Mouse (Mus musculus): ENCODE data around the gene Ppt2. TPM values are rescaled to one million over a fixed set of nuclear protein-coding genes. Genes with fewer than 3 reads are reported as not detected.
A peak's percentile ranks its signal among the peaks of the same experiment; 100 is the strongest.

Gene Ppt2
- total RNA-seq, 2 experiments from 2014 or later = 56.9 to 71.5 TPM

DNA sequence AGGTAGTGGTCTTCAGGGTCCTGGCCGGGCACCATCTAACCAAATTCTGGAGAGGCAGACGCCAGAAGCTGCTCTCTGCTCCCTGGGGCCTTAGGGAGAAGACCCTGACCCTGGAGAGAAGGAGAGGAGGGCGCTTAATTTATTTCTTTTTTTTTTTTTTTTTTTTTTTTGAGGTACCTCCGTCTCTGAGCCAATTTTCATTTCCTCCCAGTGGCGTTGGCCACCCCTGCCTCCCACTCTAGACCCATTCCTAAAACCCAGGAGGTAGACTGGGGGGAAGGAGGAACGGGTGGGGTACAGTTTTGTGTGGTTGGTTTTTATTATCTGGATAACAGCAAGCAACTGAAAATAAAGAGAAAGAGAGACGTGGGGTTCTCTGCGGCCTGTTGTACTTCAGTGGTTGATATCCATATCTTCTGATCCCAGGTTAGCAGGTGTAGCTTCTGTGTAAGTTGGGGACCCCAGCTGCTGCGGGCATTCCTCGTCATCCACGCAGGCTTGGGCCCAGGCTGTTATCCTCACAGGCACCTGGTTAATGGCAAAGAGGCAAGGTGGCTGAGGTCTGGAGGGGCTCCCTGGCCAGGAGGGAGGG lies 15.2 kb downstream of the Ppt2 start:
- DNase-seq (ENCODE audit: low spot score in 2 of 2) = no peak

DNA sequence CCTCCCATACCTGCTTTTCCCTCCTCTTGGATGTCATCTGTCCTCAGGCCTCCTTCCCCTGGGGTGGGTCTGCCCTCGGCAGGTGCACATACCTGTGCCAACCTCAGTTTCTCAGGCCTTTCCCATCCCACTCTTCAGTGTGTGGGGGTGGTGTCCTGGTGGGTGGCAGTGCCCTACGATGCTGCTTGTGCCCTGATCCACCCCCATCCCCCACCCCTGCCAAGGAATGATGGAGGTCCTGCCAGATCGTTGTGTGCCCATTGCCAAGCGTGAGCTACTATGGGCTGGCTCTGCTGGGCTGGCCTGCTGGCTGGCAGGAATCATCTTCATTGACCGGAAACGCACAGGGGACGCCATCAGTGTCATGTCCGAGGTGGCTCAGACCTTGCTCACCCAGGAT lies 17.3 kb downstream of the Ppt2 start:
- DNase-seq (ENCODE audit: low spot score in 2 of 2) = no peak

DNA sequence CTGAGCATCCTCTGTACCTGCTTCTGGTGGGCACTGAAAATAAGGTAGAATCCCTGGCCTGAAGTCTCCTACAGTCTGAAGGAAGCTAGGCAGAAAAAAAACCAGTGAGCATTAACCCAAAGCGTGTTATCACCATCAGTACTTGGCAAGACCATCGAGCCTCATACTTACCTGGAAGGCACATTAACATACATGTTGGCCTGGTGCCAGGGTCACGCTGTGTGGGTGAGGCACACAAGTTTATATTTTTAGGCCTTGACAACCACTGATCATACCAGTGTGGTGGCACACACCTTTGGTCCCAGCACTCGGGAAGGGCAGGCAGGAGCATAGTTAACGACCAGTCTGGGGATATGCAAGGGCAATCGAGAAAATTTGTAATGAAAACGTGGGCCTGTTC lies 20.3 kb downstream of the Ppt2 start:
- DNase-seq (ENCODE audit: low spot score in 2 of 2) = no peak

DNA sequence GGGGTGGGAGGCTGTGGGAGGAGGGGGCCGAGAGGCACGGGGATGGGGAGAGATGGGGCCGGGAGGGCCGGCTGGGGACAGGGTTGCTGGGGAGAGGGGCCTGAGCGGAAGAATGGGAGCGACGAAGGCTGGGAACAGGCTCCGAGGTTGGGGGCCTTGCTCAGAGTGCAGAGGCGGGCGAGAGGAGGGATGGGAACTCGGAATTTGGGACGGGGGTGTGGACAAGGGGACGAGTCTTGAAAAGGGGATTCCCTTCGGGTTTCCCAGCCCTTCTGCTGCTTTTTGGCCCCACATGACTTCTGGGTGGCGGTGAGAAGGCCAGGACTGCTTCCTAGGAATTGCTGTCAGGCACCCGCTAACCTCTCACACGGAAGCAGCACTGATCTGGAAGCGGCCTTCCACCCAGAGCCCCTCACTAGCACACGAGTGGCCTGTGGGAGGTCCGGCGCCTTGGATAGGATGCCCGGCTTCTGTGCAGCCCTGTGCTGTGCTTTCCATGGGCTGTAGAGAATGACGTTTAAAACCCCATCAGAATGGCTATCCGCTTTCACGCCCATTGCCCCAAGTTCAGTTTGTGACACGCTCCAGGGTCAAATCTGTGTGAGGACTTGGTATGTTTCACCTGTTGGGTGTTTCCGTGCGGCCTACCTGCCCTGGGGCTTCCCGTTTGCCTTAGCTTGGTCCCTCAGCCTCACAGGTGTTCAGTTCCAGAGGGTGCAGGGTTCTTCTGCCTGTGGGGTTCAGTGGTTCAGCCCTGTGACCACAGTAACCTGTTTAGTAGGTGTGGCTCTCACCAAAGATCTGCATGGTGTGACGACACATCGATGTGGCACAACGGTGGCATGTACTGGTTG lies 21.9 kb downstream of the Ppt2 start:
- DNase-seq (ENCODE audit: low spot score in 2 of 2) = no peak

DNA sequence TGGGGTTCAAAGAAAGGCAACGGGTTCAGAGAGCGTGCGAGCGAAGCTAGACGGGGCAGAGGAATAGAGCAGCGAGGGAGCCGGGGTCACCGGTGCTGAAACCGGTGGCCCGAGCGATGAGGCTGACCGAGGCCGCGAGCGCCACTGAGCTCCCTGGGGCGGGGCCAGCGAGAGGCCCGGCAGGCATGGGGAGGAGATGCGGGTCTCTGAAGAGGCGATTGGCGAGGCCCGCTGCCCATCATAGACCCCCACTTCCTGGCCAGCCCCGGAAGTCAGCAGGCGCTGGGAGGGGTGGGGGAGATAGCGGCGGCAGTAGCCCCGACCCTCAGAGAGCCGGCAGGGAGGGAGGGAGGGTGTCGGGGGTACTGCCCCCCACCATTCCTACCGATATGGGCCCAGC lies 22.7 kb downstream of the Ppt2 start:
- DNase-seq (ENCODE audit: low spot score in 2 of 2) = peak; percentile 95

DNA sequence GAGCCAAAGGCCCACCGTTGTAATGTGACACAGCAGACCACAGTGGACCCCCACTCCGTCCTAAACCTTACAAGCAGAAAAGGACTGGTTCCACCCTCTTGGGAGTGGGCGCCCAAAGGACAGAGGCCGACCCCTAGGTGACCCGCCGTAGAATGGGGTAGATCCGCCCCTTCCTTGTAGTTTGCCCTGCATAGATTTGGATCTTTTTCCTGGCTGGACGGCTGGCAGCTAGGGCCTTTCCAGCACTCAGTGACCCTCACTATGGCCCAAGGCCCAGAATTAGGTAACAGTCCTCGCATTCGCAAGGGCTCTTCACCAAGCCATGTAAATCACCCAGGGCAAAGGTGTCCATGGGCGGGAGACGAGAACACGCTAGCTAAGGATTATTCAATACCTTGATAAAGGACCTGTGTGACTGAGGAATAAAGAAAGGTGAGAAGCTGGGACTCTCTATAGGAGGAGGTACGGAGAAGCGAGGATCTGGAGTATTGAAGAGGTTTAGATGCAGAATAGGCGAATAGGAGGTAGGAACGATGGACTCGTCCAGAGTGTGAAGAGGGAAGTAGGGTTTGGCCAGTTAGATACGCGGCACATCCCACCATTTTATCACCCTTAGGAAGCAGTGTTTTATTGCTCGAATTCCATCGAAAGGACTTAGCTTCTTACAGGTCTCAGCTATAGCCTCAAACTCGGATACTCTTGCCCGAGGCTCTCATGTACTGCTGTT lies 23.6 kb downstream of the Ppt2 start:
- no peak for DNase-seq (ENCODE audit: low spot score in 2 of 2)

DNA sequence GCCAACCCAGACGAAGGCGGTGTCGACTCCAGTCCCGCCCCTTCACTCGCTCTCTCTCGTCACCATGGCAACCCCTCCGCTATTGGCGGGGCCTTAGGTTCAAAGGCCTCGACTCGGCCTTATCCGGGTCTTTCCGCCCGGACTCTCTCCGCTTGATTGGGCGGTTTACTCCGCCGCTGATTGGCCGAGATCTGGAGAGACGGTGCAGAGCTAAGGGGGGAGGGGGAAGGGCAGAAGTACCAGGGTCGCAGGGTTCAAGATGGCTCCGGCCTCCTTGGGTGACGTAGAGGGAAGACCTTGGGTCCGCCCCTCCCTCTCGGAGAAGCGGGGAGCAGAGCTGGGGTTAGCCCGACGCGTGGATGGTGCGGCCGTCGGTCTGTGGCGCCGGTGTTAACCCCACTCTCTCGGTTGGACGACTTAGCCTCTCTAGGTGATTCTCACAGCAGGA lies 24.2 kb downstream of the Ppt2 start, which contains the start of gene Agpat1:
Gene Agpat1, plus strand, starts transcription at position 202 of the 448 bp plus-strand sequence.
- peak; percentile 90 to 93 for DNase-seq (ENCODE audit: low spot score in 2 of 2)

DNA sequence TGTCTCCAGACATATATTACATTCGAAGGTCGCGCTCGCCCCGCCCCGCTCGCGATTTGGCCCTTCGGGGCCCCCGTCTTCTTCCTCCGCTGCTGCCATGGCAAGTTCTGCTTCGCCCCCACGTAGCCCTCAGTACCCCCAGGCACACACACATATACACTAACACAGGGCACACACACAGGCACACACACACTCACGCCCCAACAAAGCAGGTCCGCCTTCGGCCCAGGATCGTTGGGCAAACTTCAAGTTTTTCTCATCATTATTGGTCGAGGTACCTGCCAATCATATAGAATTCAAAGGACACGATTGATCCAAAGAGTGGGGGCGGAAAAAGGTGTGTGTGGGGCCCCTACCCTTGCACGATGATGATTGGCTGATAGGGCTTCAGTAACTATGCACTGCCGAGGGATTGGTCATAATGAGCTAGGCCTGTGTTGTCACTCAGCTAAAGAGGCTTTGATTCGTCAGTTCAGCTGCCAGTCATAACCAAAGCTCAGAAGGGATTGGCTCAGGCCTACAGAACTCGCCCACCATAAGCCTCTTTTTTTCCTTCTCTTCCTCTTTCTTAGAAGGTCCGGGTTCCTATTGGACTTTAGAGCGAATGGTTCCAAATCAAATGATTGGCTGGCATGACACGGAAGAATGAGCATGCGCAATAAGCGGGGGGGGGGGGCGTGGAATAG lies 24.8 kb downstream of the Ppt2 start, which contains the start of gene Rnf5:
Gene Rnf5, minus strand, starts transcription at position 316 of the 686 bp plus-strand sequence.
- DNase-seq (ENCODE audit: low spot score in 2 of 2) = peak; percentile 90 to 92

DNA sequence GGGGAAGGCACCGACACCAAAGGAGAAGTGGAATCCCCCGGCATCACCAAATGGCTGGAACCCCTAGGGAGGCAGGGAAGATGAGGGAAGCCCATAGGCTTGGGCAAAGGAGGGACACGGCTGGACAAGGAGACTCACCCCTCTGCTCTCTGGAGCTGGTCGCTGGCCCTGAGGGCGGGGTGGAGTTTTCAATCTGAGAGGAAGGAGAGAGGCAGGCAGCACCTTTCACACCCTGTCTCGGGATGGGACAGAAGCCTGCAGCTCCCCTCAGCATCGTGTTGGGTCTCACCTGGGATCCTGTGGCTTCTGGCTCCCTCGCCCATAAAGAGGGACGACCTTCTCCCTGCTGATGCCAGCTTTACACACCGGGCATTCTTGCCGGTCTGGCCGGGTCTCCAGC lies 26.5 kb downstream of the Ppt2 start:
- DNase-seq (ENCODE audit: low spot score in 2 of 2) = no peak

DNA sequence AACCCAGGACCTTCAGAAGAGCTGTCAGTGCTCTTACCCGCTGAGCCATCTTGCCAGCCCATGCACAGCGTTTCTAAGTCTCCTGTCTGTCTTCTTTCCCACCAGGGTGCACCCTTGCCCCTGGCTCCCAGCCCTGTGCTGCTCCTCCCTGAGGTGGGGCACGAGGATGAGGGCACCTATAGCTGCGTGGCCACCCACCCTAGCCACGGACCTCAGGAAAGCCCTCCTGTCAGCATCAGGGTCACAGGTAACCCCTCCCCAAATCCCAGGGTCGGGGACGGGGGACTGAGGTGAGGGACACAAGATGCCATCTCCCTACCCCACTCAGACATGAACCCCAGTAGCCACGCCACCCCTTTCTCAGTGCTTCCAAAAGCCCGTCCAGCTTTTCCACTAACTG lies 28.4 kb downstream of the Ppt2 start:
- no peak for DNase-seq (ENCODE audit: low spot score in 2 of 2)

DNA sequence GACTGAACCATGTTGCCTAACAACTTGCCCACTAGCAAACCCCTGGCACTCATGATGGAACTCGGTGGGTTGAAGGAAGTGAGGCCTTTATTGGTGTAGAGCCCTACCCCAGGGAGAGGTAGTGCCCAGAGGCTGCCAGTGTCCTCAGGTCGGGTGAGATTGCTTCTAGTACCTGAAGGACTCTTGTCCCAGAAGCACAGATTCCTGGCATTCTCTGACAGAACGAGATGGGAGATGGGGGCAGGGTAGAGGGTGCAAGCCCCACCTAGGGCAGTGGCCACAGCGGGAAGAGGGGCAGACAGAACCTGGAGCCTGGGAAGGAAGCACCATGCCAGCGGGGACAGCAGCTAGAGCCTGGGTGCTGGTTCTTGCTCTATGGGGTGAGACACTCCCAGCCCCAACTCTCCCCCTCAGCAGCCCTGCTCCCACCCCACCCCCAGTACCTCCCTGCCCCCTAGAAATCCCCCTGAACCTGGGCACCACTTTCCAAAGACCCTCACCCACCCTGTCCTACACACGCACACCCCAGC lies 30.7 kb downstream of the Ppt2 start, which contains the start of gene Ager:
Gene Ager, plus strand, starts transcription at position 297 of the 530 bp plus-strand sequence.
- DNase-seq (ENCODE audit: low spot score in 2 of 2) = no peak

DNA sequence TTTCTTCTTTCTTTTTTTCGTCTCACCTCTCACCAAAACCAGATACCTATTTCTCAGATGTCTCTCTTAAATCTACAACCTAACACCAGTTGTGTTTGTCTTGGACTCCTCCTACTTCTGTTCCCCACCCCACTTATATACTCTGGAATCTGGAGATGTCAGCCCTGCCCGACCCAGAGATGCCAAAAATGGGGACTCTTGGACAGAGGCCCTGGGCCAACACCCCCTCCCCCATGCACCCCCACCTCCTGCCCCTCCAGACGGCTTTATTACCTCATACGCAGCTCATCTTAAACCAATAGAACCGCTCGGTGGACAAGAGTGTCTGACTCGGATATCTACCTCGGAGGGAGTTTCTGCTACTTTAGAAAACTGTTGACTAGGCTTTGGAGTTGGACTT lies 32.2 kb downstream of the Ppt2 start:
- DNase-seq (ENCODE audit: low spot score in 2 of 2) = no peak

DNA sequence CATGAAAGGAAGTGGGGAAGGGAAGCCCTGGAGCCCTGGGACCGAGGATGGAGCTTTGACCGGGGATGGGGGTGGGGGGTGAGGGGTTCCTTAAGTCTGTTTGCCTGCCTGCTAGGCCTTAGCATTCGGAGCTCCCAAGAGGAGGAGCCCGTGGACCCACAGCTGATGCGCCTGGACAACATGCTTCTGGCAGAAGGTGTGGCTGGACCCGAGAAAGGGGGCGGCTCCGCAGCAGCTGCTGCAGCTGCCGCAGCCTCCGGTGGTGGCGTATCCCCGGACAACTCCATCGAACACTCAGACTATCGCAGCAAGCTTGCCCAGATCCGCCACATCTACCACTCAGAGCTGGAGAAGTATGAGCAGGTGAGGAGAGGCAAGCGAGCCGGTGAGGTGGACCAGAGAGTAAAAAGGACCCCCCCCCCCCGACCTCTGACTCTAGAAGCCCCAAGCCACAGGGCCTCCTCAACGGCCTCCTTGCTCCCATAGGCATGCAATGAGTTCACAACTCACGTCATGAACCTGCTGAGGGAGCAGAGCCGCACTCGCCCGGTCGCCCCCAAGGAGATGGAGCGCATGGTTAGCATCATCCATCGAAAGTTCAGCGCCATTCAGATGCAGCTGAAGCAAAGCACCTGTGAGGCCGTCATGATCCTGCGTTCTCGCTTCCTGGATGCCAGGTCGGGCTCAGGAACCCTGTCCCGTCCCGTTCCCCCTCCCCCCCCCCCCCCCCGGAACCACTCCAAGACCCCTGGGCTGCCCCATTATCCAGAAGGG lies 34.4 kb downstream of the Ppt2 start:
- no peak for DNase-seq (ENCODE audit: low spot score in 2 of 2)

DNA sequence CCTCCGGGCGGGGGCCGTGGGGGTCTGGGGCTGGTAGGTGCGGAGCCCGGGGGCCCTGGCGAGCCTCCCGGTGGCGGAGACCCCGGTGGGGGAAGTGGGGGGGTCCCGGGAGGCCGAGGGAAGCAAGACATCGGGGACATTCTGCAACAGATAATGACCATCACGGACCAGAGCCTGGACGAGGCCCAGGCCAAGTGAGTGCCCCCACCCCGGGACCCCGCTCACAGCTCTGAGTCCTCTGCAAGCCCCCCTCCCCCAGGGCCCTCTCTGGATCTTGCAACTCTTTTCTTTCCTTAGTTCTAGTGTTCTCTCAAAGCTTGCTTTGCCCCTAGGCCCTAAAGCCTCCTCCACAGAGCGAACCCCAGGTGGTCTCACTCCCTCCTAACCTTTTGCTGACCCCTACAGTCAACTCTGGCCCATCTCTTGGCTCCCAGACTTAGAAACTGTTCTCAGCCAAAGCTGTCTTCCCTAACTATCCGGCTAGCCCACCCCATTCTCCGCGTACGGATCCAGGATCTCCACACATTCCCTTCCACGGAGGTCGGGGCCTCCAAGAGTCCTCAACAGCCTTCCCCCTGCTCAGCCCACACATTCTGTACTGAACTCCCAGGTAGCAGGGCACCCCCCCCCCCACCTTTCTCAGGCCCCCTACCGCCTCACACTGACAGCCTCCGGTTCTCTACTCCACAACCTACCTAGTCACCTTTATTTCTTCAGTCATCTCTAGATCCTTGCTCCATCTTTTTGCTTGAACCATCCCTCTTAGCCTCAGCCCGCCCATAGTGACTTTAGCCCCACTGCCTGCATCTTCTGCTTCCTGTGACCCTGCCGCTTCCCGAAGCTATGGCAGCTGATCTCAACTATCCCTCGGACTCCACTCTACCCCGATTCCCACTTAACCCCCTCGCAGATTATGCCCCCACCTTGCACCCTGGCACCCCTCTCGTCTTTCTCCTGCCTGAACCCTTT lies 35.4 kb downstream of the Ppt2 start:
- no peak for DNase-seq (ENCODE audit: low spot score in 2 of 2)

DNA sequence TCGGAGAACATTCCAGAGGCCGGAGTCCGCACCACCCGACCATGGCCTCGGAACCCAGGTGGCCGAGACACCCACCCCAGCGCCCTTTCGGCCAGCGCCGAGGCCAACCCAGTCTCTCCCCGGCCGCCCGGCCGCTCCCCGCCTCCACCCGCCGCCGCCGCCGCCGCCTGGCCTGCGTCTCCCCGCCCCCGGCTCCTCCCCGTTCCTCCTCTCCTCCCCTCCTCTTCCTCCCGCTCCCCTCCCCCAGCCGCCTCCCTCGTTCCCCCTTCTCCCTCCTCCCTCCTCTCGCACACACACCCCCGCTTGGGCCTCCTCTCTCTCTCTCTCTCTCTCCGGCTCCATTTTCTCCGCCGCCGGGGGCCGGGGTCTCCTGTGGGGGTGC lies 36.3 kb downstream of the Ppt2 start:
- peak; percentile 88 to 90 for DNase-seq (ENCODE audit: low spot score in 2 of 2)

DNA sequence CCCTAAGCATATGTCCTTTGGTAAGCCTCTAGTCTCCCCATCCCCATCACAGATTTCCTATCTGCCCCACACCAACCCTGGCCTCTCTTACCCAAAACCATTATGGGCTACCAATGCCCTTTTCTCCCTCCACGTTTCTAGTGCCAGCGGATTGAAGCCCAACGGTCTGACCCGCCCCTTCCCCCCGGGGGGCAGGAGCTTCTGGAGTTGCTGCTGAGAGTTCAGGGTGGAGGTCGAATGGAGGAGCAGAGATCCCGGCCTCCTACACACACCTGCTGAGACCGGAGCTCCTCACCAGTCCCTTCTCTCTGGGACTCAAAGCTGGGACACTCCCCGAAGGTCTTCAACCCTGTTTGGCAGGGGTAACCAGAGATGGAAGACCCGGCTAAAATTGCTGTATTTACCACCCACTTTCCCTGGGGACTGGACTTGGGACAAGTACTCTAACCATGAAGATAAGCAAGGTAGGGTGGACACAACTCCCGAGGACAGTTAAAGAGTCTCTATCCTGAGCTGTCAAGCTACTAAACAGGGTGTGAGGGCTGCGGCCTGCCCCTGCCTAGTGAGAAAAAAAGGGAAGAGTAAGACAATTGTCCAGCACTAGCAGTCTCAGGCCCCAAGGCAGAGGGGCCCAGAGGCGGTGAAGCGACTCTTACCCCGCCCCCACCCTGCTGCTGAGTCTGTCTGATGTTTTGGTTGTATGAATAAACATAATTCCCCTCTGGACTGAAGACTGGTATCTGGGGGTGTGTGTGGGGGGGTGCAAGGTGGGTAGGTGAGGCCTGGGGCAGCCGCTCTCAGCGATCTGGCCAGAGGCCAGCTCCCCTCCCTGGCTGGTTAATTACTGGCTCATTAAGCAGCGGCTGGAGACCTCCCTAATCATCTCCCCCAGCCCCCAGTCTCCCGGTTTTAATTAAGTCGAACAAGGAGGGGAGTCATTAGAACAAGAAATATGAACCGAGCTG lies 37.0 kb downstream of the Ppt2 start, which contains the start of gene Pbx2:
Gene Pbx2, plus strand, starts transcription at position 238 of the 965 bp plus-strand sequence.
- DNase-seq (ENCODE audit: low spot score in 2 of 2) = no peak

DNA sequence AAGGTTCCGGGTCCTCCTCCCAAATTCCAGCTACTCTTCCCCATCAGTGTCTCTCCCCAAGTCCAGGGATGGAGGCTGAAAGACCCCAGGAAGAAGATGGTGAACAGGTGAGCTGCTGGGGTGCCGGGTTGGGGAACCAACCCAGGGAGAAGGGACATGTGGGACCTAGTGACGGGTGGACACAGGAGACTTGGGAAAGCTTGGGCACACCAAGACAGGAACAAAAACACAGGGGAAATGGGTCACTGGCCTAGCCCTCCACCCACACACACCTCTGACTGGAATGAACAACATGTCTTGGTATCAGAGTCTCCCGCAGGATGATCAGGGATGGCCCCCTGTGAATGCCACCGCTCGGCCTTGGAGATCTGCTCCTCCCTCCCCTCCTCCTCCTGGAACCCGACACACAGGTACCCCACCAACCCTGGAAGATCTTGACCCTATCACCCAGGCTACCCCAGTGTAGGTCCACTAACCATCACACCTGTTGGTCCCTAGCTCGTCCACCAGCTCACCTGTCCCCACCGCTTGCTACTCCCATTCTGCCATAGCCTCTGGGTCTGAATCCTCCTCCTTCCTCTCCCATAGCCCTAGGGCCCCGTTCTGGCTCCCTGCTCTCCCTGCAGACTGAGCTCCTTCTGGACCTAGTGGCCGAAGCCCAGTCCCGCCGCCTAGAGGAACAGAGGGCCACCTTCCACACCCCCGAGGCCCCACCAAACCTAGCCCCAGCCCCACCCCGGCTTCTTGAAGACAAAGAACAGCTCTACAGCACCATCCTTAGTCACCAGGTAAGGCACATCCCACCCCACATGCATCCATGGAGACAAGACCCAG lies 37.9 kb downstream of the Ppt2 start:
- no peak for DNase-seq (ENCODE audit: low spot score in 2 of 2)

All from adrenal gland, adult 18-20 months (tissue).